Mouse (Mus musculus): ENCODE data around the gene Adora2b. TPM values are rescaled to one million over a fixed set of nuclear protein-coding genes. Genes with fewer than 3 reads are reported as not detected.
A peak's percentile ranks its signal among the peaks of the same experiment; 100 is the strongest.
"Not testable (repeated sequence)": the region's sequence is repeated elsewhere in the genome, so short reads cannot be mapped to it uniquely, and the experiment has no call there.

Gene Adora2b
- polyA plus RNA-seq, 1 experiment from 2014 or later: 3.5 TPM

DNA sequence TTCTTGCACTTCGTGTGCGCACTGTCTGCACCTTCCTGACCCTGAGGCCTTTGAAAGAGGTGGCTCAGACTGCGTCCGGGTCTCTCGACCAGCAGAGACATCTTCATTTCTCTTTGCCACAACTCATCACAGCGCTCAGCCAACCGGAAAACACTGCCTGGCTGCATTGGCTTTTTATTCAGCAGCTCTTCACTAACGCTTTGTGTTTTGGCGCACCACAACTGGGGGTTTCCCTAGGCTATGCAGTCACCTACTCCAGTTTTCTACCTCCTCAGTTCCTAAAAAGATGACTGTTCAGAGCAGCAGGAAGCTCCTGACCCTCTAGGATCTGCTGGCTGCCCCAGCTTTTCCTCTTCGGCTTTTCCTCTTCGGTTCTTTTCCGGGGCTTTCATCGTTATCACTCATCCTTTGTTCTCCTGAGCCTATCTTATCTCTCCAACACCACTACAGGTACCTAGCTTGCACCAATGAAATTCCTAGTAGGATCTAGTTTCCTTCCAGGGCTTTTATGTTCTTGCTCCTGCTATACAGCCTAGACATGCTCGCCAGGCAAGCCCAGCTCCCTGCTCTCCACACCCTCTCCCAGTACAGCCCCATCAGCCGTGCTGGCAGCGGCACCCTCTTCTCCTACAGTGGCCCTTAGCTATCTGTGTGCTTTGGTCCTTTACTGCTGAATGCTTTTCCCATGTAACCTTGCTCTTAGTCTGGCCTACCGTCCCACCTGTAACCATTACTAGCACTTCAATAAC lies 17.9 kb downstream of the Adora2b start:
- no peak for ATAC-seq (ENCODE audit: low FRiP score, low read depth)
- Histone ChIP-seq H3K36me3 (no peaks in the 10 kb centered on the region), H3K9ac (replicated peaks) (no peak overlapping the region), H3K9me3 (no peaks in the 10 kb centered on the region), H3K27me3 (0 out of 2 replicates have a peak, but pooled peaks cover 11% of the 10 kb centered on the region), H3K4me1 (peaks cover 22% of the 10 kb centered on the region), H3K4me3 (no peak overlapping the region), H3K4me2 (replicated peaks) (no peak overlapping the region), H3K27ac (replicated peaks) (no peak overlapping the region)
- 47% methylated on average over 17 of the region's 17 CpGs for WGBS

DNA sequence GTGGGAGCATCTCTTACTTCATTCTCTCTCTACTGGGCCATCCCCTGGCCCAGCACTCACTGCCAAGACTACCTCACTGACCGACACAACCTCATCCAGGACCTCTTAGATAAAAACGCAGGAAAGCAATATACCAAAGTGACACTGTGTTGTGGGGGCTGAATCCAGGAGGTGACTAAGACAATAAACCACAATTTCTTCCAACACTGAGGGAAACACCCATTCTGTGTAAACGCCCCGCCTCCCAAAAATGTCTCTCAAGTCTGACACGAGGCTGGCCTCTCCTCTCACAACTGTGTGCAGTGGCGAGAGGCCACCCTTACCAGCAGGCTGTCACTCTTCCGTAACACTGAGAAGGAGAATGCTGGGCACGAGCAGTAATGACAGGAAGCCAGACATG lies 19.6 kb downstream of the Adora2b start:
- WGBS: 82% methylated on average over 8 of the region's 8 CpGs
- Histone ChIP-seq H3K36me3 (no peaks in the 10 kb centered on the region), H3K27ac (replicated peaks) (no peak overlapping the region), H3K4me2 (replicated peaks) (no peak overlapping the region), H3K9me3 (no peaks in the 10 kb centered on the region), H3K27me3 (0 out of 2 replicates have a peak, but pooled peaks cover 11% of the 10 kb centered on the region), H3K4me1 (peaks cover 22% of the 10 kb centered on the region), H3K9ac (replicated peaks) (no peak overlapping the region), H3K4me3 (no peak overlapping the region)
- ATAC-seq (ENCODE audit: low FRiP score, low read depth): no peak

- Histone ChIP-seq H3K4me2 (replicated peaks) (no peak overlapping the region), H3K9ac (replicated peaks) (no peak overlapping the region), H3K27me3 (0 out of 2 replicates have a peak, but pooled peaks cover 11% of the 10 kb centered on the region), H3K4me1 (peaks cover 22% of the 10 kb centered on the region), H3K27ac (replicated peaks) (no peak overlapping the region), H3K36me3 (no peaks in the 10 kb centered on the region), H3K4me3 (no peak overlapping the region), H3K9me3 (no peaks in the 10 kb centered on the region)
- ATAC-seq (ENCODE audit: low FRiP score, low read depth): no peak
- WGBS: 79% methylated on average over 12 of the region's 12 CpGs
Observed at GRCm38 (mm10) chr11:62269097-62269496, 20.3 kb downstream of the Adora2b start.

GRCm38 (mm10) chr11:62270851-62271250 lies 22.1 kb downstream of the Adora2b start:
- Histone ChIP-seq H3K4me2 (replicated peaks) (no peak overlapping the region), H3K9me3 (no peaks in the 10 kb centered on the region), H3K27ac (replicated peaks) (no peak overlapping the region), H3K36me3 (no peaks in the 10 kb centered on the region), H3K27me3 (0 out of 2 replicates have a peak, but pooled peaks cover 11% of the 10 kb centered on the region), H3K4me1 (peaks cover 16% of the 10 kb centered on the region), H3K9ac (replicated peaks) (no peak overlapping the region), H3K4me3 (no peak overlapping the region)
- ATAC-seq (ENCODE audit: low FRiP score, low read depth): no peak
- WGBS: 67% methylated on average over 5 of the region's 5 CpGs

GRCm38 (mm10) chr11:62277086-62277485 lies 28.3 kb downstream of the Adora2b start:
- ATAC-seq (ENCODE audit: low FRiP score, low read depth): no peak
- H3K27ac ChIP-seq (replicated peaks): no peak overlapping the region
- H3K9ac ChIP-seq (replicated peaks): no peak overlapping the region
- H3K27me3 ChIP-seq: no peaks in the 10 kb centered on the region; the same call in 1 of the 2 replicates
- 56% methylated on average over 8 of the region's 8 CpGs for WGBS
- no peaks in the 10 kb centered on the region for H3K9me3 ChIP-seq
- no peaks in the 10 kb centered on the region for H3K36me3 ChIP-seq
- peaks cover 4% of the 10 kb centered on the region; the same call in 1 of the 2 replicates for H3K4me1 ChIP-seq
- no peak overlapping the region for H3K4me2 ChIP-seq (replicated peaks)
- no peak overlapping the region for H3K4me3 ChIP-seq

DNA sequence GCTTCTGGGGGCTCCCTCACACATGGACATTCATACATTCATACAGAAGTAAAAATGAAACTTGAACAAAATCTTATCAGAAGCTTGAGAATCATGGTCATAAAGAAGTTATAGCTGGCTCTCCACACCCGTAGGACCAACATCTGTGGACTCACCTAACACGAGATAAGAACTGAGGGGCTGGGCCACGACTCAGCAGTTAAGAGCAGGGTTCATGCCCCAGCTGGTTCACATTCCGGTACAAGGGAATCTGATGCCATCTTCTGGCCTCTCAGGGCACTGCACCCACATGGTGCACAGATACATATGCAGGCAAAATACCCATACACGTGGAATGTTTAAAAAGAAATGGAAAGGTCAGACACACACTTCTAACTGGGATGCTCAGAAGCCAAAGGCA lies 29.2 kb downstream of the Adora2b start:
- no peak overlapping the region for H3K4me2 ChIP-seq (replicated peaks)
- ATAC-seq (ENCODE audit: low FRiP score, low read depth): no peak
- 26% methylated on average over 5 of the region's 5 CpGs for WGBS

GRCm38 (mm10) chr11:62280675-62281600 lies 32.2 kb downstream of the Adora2b start, which contains the start of the genes Zswim7 and Ttc19:
Gene Zswim7, minus strand, starts transcription at chr11:62281375.
Gene Ttc19, plus strand, starts transcription at chr11:62281473.
- ATAC-seq (ENCODE audit: low FRiP score, low read depth): peak; percentile 96
- Histone ChIP-seq H3K4me1 (peaks cover 6% of the 10 kb centered on the region; the same call in 1 of the 2 replicates), H3K9me3 (no peaks in the 10 kb centered on the region), H3K36me3 (peaks cover 18% of the 10 kb centered on the region), H3K27ac (replicated peaks) (peak within 1 kb of the TSS; percentile 82), H3K4me3 (peak within 1 kb of the TSS; percentile 97), H3K9ac (replicated peaks) (peak within 1 kb of the TSS; percentile 86), H3K27me3 (no peaks in the 10 kb centered on the region; the same call in 1 of the 2 replicates), H3K4me2 (replicated peaks) (peak within 1 kb of the TSS; percentile 75)
- under 1% methylated on average over 62 of the region's 68 CpGs for WGBS

More for the DNA sequence above, 29.2 kb downstream of the Adora2b start:
- Histone ChIP-seq H3K36me3 (peaks cover 2% of the 10 kb centered on the region; the same call in 1 of the 2 replicates), H3K9me3 (no peaks in the 10 kb centered on the region), H3K4me3 (no peak overlapping the region), H3K27ac (replicated peaks) (no peak overlapping the region), H3K4me1 (peaks cover 6% of the 10 kb centered on the region; the same call in 1 of the 2 replicates), H3K9ac (replicated peaks) (no peak overlapping the region), H3K27me3 (no peaks in the 10 kb centered on the region; the same call in 1 of the 2 replicates)

GRCm38 (mm10) chr11:62281601-62281997 lies 32.8 kb downstream of the Adora2b start:
- Histone ChIP-seq H3K4me2 (replicated peaks) (peak overlapping the region; percentile 75), H3K9me3 (no peaks in the 10 kb centered on the region), H3K4me1 (peaks cover 6% of the 10 kb centered on the region; the same call in 1 of the 2 replicates), H3K4me3 (peak overlapping the region; percentile 97), H3K27ac (replicated peaks) (peak overlapping the region; percentile 82), H3K9ac (replicated peaks) (peak overlapping the region; percentile 86), H3K36me3 (peaks cover 25% of the 10 kb centered on the region), H3K27me3 (no peaks in the 10 kb centered on the region)
- ATAC-seq (ENCODE audit: low FRiP score, low read depth): peak; percentile 74
- under 1% methylated on average over 55 of the region's 57 CpGs for WGBS

DNA sequence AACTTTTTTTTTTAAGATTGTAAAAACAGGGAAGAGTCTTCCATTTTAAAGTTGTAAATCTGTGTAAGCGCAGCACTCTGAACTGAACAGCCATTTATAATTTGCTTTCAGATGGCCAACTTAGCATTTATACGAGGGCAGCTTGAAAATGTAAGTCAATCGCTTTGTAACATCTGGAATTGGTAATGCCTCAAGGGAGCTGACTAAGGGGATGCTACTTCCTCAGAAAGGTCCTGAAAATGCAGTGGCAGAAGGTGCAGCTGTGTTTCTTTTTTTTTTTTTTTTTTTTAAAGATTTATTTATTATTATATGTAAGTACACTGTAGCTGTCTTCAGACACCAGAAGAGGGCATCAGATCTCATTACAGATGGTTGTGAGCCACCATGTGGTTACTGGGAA lies 35.2 kb downstream of the Adora2b start:
- H3K36me3 ChIP-seq: peaks cover 42% of the 10 kb centered on the region
- ATAC-seq (ENCODE audit: low FRiP score, low read depth); H3K9me3 ChIP-seq; H3K9ac ChIP-seq (replicated peaks); H3K4me3 ChIP-seq; H3K4me1 ChIP-seq; H3K27ac ChIP-seq (replicated peaks); H3K4me2 ChIP-seq (replicated peaks); H3K27me3 ChIP-seq: not testable (repeated sequence)
- 93% methylated on average over 3 of the region's 3 CpGs for WGBS

GRCm38 (mm10) chr11:62285020-62285419 lies 36.2 kb downstream of the Adora2b start:
- Histone ChIP-seq H3K4me3 (no peak overlapping the region), H3K9ac (replicated peaks) (no peak overlapping the region), H3K9me3 (no peaks in the 10 kb centered on the region), H3K36me3 (peaks cover 49% of the 10 kb centered on the region), H3K4me2 (replicated peaks) (no peak overlapping the region), H3K4me1 (peaks cover 6% of the 10 kb centered on the region; the same call in 1 of the 2 replicates), H3K27me3 (no peaks in the 10 kb centered on the region), H3K27ac (replicated peaks) (no peak overlapping the region)
- ATAC-seq (ENCODE audit: low FRiP score, low read depth): no peak
- WGBS: 88% methylated on average over 8 of the region's 8 CpGs

DNA sequence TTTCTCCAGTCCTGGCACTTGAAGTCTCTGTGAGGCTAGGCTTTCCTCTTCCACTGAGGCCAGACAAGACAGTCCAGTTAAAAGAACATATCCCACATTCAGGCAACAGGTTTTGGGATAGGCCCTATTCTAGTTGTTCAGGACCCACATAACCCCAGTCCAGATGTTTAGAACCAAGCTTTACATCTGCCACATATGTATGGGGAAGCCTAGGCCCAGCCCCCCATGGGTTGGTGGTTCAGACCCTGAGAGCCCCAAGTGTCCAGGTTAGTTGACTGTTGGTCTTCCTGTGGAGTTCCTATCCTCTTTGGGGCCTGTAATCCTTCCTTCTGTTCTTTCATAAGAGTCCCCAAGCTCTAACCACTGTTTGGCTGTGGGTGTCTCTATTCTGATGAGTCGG lies 38.9 kb downstream of the Adora2b start:
- no peaks in the 10 kb centered on the region for H3K9me3 ChIP-seq
- H3K36me3 ChIP-seq: peaks cover 53% of the 10 kb centered on the region
- no peak for ATAC-seq (ENCODE audit: low FRiP score, low read depth)
- no peak overlapping the region for H3K4me3 ChIP-seq
- 100% methylated on average over 1 of the region's 1 CpGs for WGBS
- H3K27ac ChIP-seq (replicated peaks): no peak overlapping the region
- H3K4me2 ChIP-seq (replicated peaks): no peak overlapping the region
- no peak overlapping the region for H3K9ac ChIP-seq (replicated peaks)
- no peaks in the 10 kb centered on the region for H3K4me1 ChIP-seq
- H3K27me3 ChIP-seq: no peaks in the 10 kb centered on the region

Measured in midbrain, embryonic 12.5 days (tissue).